Mouse (Mus musculus) lung, embryonic 14.5 days (tissue): ENCODE measurements around the gene Pitpnm1. TPM values are rescaled to one million over a fixed set of nuclear protein-coding genes. Genes with fewer than 3 reads are reported as not detected.
A peak's percentile ranks its signal among the peaks of the same experiment; 100 is the strongest.
"Not testable (repeated sequence)": the region's sequence is repeated elsewhere in the genome, so short reads cannot be mapped to it uniquely, and the experiment has no call there.

Experiments
- ATAC-seq: fragments of 200-750 bp; cut with Nextera tagmentation; 2 replicates; pipeline ENCODE4 v1.8.0; 2017; ENCODE audit warnings: mild to moderate bottlenecking, moderate TSS enrichment, moderate library complexity; ENCODE audit not compliant: insufficient read depth
- DNase-seq: peaks from one replicate; pipeline ENCODE4 v3.0.0-alpha.2; 2015
- H3K27ac ChIP-seq: fragments of 300-500 bp; sonication (generic); 2 replicates; pipeline ENCODE4 v1.5.1; 2014; ENCODE audit warnings: low read depth, mild to moderate bottlenecking, moderate library complexity
- H3K27me3 ChIP-seq: fragments of 300-500 bp; sonication (generic); 2 replicates; pipeline ENCODE4 v1.6.1; 2014; ENCODE audit warnings: low read length, control low read depth; ENCODE audit not compliant: insufficient read depth
- H3K36me3 ChIP-seq: fragments of 300-500 bp; sonication (generic); 2 replicates; pipeline ENCODE4 v1.6.1; 2014; ENCODE audit warnings: control low read depth; ENCODE audit not compliant: insufficient read depth
- H3K4me1 ChIP-seq: fragments of 300-500 bp; sonication (generic); 2 replicates; pipeline ENCODE4 v1.6.1; 2014; ENCODE audit warnings: antibody characterized with exemption, control low read depth; ENCODE audit not compliant: insufficient read depth
- H3K4me2 ChIP-seq: fragments of 300-500 bp; sonication (generic); 2 replicates; pipeline ENCODE4 v1.6.1; 2014; ENCODE audit warnings: mild to moderate bottlenecking
- H3K4me3 ChIP-seq: fragments of 300-500 bp; sonication (generic); 2 replicates; pipeline ENCODE4 v1.5.1; 2014; ENCODE audit warnings: low read depth, low read length
- H3K9ac ChIP-seq: fragments of 300-500 bp; sonication (generic); 2 replicates; pipeline ENCODE4 v1.6.1; 2014
- H3K9me3 ChIP-seq: fragments of 300-500 bp; sonication (generic); 2 replicates; pipeline ENCODE4 v1.6.1; 2016; ENCODE audit warnings: low read depth, low read length, control low read depth
- CTCF ChIP-seq: IDR thresholded peaks from 2 replicates; pipeline ENCODE4 v1.5.1; 2016; ENCODE audit warnings: antibody characterized with exemption, low read depth
- WGBS: fragments of 180-500 bp; shearing (Covaris S2); extraction: QIAGEN DNeasy Blood & Tissue Kit; methylation state at CpG from one replicate; pipeline ENCODE4 v1.1.7; 2014; 5-methylcytosine and 5-hydroxymethylcytosine counted together
- polyA plus RNA-seq: library from polyadenylated mRNA; unstranded; fragments of >200 nt; fragmentation: Nextera tagmentation; extraction: Ambion mirVana; gene quantifications from 2 replicates; pipeline ENCODE4 v1.2.1, GENCODE M21; 2014

The Pitpnm1 gene
- polyA plus RNA-seq, 1 experiment from 2014 or later, result 5.5 TPM

GRCm38 (mm10) chr19:4055947-4056693 lies 43.7 kb upstream of the Pitpnm1 start:
- H3K36me3 ChIP-seq, result no peaks in the 10 kb centered on the region
- H3K4me3 ChIP-seq, result no peak overlapping the region
- no peak for TF ChIP-seq CTCF
- no peaks in the 10 kb centered on the region for H3K9me3 ChIP-seq
- H3K9ac ChIP-seq, result no peak overlapping the region
- WGBS, result 40% methylated on average over 15 of the region's 15 CpGs
- H3K27ac ChIP-seq, result no peak overlapping the region
- no peak overlapping the region for H3K4me2 ChIP-seq
- ATAC-seq (peak; percentile 47), DNase-seq (peak; percentile 25)
- H3K27me3 ChIP-seq, result 0 out of 2 replicates have a peak, but pooled peaks cover 6% of the 10 kb centered on the region
- no peaks in the 10 kb centered on the region for H3K4me1 ChIP-seq

- 0 out of 2 replicates have a peak, but pooled peaks cover 6% of the 10 kb centered on the region for H3K27me3 ChIP-seq
- WGBS, result 51% methylated on average over 4 of the region's 4 CpGs
- H3K9me3 ChIP-seq, result no peaks in the 10 kb centered on the region
- no peaks in the 10 kb centered on the region for H3K36me3 ChIP-seq
- H3K27ac ChIP-seq, result no peak overlapping the region
- H3K4me3 ChIP-seq, result no peak overlapping the region
- H3K9ac ChIP-seq, result no peak overlapping the region
- DNase-seq, result no peak
- no peak for ATAC-seq
- H3K4me2 ChIP-seq, result no peak overlapping the region
- no peak for TF ChIP-seq CTCF
- no peaks in the 10 kb centered on the region for H3K4me1 ChIP-seq
These were observed 43.1 kb upstream of the Pitpnm1 start for GRCm38 (mm10) chr19:4056727-4057126.

GRCm38 (mm10) chr19:4057389-4057788 lies 42.4 kb upstream of the Pitpnm1 start:
- Histone ChIP-seq H3K9me3 (no peaks in the 10 kb centered on the region), H3K27ac (no peak overlapping the region), H3K4me3 (no peak overlapping the region), H3K4me2 (no peak overlapping the region), H3K36me3 (no peaks in the 10 kb centered on the region), H3K4me1 (no peaks in the 10 kb centered on the region), H3K27me3 (0 out of 2 replicates have a peak, but pooled peaks cover 6% of the 10 kb centered on the region), H3K9ac (no peak overlapping the region)
- TF ChIP-seq CTCF, result no peak
- 81% methylated on average over 13 of the region's 13 CpGs for WGBS
- ATAC-seq, result no peak
- DNase-seq, result no peak

- H3K36me3 ChIP-seq, result no peaks in the 10 kb centered on the region
- no peak overlapping the region for H3K27ac ChIP-seq
- 91% methylated on average over 7 of the region's 7 CpGs for WGBS
- H3K4me3 ChIP-seq, result no peak overlapping the region
- ATAC-seq, result no peak
- no peaks in the 10 kb centered on the region for H3K9me3 ChIP-seq
- TF ChIP-seq CTCF, result no peak
- no peaks in the 10 kb centered on the region for H3K4me1 ChIP-seq
- H3K27me3 ChIP-seq, result 0 out of 2 replicates have a peak, but pooled peaks cover 6% of the 10 kb centered on the region
- no peak overlapping the region for H3K9ac ChIP-seq
- DNase-seq, result no peak
- no peak overlapping the region for H3K4me2 ChIP-seq
These were observed 41.8 kb upstream of the Pitpnm1 start for GRCm38 (mm10) chr19:4057962-4058361.

- Histone ChIP-seq H3K4me2 (no peak overlapping the region), H3K4me3 (no peak overlapping the region), H3K9ac (no peak overlapping the region), H3K27me3 (0 out of 2 replicates have a peak, but pooled peaks cover 6% of the 10 kb centered on the region), H3K36me3 (no peaks in the 10 kb centered on the region), H3K9me3 (no peaks in the 10 kb centered on the region), H3K4me1 (no peaks in the 10 kb centered on the region), H3K27ac (no peak overlapping the region)
- no peak for TF ChIP-seq CTCF
- no peak for DNase-seq
- ATAC-seq, result no peak
- 81% methylated on average over 5 of the region's 5 CpGs for WGBS
These were observed 41.2 kb upstream of the Pitpnm1 start for GRCm38 (mm10) chr19:4058581-4058980.

- Histone ChIP-seq H3K27ac (no peak within 1 kb of the TSS), H3K36me3 (no peaks in the 10 kb centered on the region), H3K27me3 (0 out of 2 replicates have a peak, but pooled peaks cover 6% of the 10 kb centered on the region), H3K9ac (no peak within 1 kb of the TSS), H3K4me3 (no peak within 1 kb of the TSS), H3K9me3 (no peaks in the 10 kb centered on the region), H3K4me2 (no peak within 1 kb of the TSS), H3K4me1 (no peaks in the 10 kb centered on the region)
- no peak for TF ChIP-seq CTCF
- no peak for DNase-seq
- no peak for ATAC-seq
- 70% methylated on average over 15 of the region's 15 CpGs for WGBS
These were observed 40.6 kb upstream of the Pitpnm1 start, which contains the start of gene Gstp3 for GRCm38 (mm10) chr19:4059069-4059740. Gstp3 (minus strand) TSS chr19:4059569.

GRCm38 (mm10) chr19:4060044-4060898 lies 39.5 kb upstream of the Pitpnm1 start:
- not testable (repeated sequence) for DNase-seq

More at GRCm38 (mm10) chr19:4060044-4060898, 39.5 kb upstream of the Pitpnm1 start:
- not testable (repeated sequence) for H3K36me3 ChIP-seq, H3K4me3 ChIP-seq, H3K27me3 ChIP-seq, H3K27ac ChIP-seq, H3K9me3 ChIP-seq, ATAC-seq, H3K4me2 ChIP-seq, H3K4me1 ChIP-seq, H3K9ac ChIP-seq
- 83% methylated on average over 8 of the region's 8 CpGs for whole genome bisulfite sequencing
